Mouse (Mus musculus): ENCODE results near the gene Rbm4b. TPM values are rescaled to one million over a fixed set of nuclear protein-coding genes. Genes with fewer than 3 reads are reported as not detected.

Rbm4b gene
- 0.94 and 2.1 TPM in 2 replicates for polyA plus RNA-seq (2012; ENCODE audit: insufficient read depth, low replicate concordance)

- Histone ChIP-seq H3K4me1 (peaks cover 43% of the 10 kb centered on the region), H3K27me3 (replicated peaks) (peaks cover 13% of the 10 kb centered on the region), H3K4me3 (replicated peaks) (peak within 1 kb of the TSS; percentile 94), H3K9me3 (no peaks in the 10 kb centered on the region), H3K36me3 (replicated peaks; ENCODE audit: low read length) (peaks cover 23% of the 10 kb centered on the region)
- TF ChIP-seq GATA1 (IDR thresholded peaks at IDR 0.05; ENCODE audit: borderline replicate concordance, low read length) (no peak), FLI1 (IDR thresholded peaks at IDR 0.05; ENCODE audit: low read length) (no peak)
Observed at GRCm38 (mm10) chr19:4756193-4756911, at the start of gene Rbm4b. Gene Rbm4b (plus strand): TSS chr19:4756497.

GRCm38 (mm10) chr19:4708765-4709164, 47.5 kb upstream of the Rbm4b start:
- Histone ChIP-seq H3K9me3 (no peaks in the 10 kb centered on the region), H3K36me3 (replicated peaks; ENCODE audit: low read length) (no peaks in the 10 kb centered on the region), H3K27me3 (replicated peaks) (peaks cover 81% of the 10 kb centered on the region), H3K4me1 (peaks cover 22% of the 10 kb centered on the region), H3K4me3 (replicated peaks) (no peak overlapping the region)
- TF ChIP-seq FLI1 (IDR thresholded peaks at IDR 0.05; ENCODE audit: low read length) (no peak), GATA1 (IDR thresholded peaks at IDR 0.05; ENCODE audit: borderline replicate concordance, low read length) (no peak)

DNA sequence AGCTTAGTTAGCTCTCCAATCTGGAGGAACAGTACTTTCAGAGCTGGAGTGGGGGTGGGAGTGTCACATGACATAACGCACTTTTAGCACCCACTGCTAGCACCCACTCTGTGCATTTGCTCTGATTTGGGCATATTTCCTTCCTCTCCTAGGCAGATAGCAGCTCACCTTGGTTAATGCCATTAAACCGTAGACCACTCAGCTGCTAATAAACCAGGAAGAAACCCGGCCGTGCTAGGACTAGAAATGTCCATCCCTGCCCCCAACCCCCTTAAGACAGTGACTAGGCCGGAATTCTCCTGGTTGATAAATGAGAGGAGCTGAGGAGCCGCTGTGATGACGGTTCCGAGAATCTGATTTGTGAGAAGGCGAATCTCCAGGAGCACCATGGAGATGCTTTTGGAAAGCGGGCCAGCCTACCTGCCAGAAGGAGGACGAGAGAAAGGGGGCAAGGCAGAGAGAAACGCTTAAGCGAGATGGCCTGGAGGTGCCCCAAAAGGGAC, 45.1 kb upstream of the Rbm4b start, which contains the start of gene Sptbn2:
TSS of gene Sptbn2 (plus strand) at position 70 of the 503 bp plus-strand sequence.
- TF ChIP-seq FLI1 (IDR thresholded peaks at IDR 0.05; ENCODE audit: low read length) (no peak), GATA1 (IDR thresholded peaks at IDR 0.05; ENCODE audit: borderline replicate concordance, low read length) (no peak)
- peak within 1 kb of the TSS; percentile 84 for H3K4me3 ChIP-seq (replicated peaks)
- peaks cover 22% of the 10 kb centered on the region for H3K4me1 ChIP-seq
- H3K27me3 ChIP-seq (replicated peaks): peaks cover 83% of the 10 kb centered on the region
- H3K36me3 ChIP-seq (replicated peaks; ENCODE audit: low read length): no peaks in the 10 kb centered on the region
- H3K9me3 ChIP-seq: no peaks in the 10 kb centered on the region

DNA sequence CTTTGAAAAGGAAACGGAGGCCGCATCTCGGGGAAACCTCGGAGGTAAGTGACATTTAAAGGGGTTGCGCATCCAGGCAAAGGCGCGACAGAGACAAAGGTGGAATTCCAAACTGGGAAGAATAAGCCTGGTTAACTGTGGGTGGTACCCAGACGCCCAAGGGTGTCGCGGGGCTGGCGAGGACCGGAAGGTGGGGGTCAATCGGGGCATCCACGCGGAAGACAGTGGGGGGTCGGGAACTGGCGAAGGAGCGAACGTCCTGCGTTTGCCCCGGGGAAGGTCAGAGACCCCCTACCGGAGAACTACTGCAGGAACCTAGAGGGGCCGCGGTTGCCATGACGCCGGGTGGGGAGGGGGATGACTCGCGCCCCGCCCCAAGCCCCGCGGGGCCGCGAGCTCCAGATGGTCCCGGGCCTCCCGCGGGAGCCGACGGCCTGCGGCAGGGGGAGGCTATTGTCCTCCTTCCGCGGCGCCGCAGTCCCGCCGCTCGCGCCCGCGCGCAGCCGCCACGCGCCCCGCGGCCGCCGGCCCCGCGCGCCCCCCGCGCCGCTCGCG, 44.6 kb upstream of the Rbm4b start:
- peaks cover 22% of the 10 kb centered on the region for H3K4me1 ChIP-seq
- H3K9me3 ChIP-seq: no peaks in the 10 kb centered on the region
- H3K36me3 ChIP-seq (replicated peaks; ENCODE audit: low read length): no peaks in the 10 kb centered on the region
- H3K27me3 ChIP-seq (replicated peaks): peaks cover 83% of the 10 kb centered on the region
- peak overlapping the region; percentile 84 for H3K4me3 ChIP-seq (replicated peaks)
- TF ChIP-seq GATA1 (IDR thresholded peaks at IDR 0.05; ENCODE audit: borderline replicate concordance, low read length) (no peak), FLI1 (IDR thresholded peaks at IDR 0.05; ENCODE audit: low read length) (no peak)

DNA sequence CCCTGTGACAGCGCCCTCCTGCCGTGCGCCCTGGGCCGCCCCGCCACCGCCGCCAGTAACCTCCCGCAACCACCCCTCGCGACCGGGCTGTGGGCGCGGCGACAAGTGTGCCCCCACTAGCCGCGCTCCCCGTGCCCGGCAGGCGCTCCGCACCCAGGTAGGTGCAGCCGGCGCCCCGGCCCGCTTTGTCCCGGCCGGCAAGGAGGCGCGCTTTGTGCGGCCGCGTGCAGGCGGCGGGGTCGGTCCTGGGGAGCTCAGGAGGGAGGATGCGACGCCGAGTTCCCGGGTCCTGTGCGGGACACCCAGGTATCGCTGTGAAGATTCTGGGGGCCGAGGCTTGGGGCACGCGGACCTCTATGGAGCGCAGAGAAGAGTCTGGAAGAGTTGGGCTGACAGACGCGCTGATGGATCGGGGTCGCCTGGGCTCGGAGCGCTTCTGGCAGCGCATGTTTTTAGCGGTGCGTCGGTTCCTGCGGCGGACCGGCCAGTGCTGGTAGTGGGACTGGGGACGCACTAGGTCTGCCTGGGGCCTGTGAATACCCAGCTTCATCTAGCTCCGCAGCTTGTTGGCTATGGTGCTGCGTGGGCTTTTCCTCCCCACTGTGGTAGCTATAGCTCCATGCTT, 44.0 kb upstream of the Rbm4b start:
- TF ChIP-seq FLI1 (IDR thresholded peaks at IDR 0.05; ENCODE audit: low read length): no peak
- no peak for TF ChIP-seq GATA1 (IDR thresholded peaks at IDR 0.05; ENCODE audit: borderline replicate concordance, low read length)
- Histone ChIP-seq H3K4me3 (replicated peaks) (peak overlapping the region; percentile 84), H3K9me3 (no peaks in the 10 kb centered on the region), H3K4me1 (peaks cover 25% of the 10 kb centered on the region), H3K36me3 (replicated peaks; ENCODE audit: low read length) (no peaks in the 10 kb centered on the region), H3K27me3 (replicated peaks) (peaks cover 83% of the 10 kb centered on the region)

DNA sequence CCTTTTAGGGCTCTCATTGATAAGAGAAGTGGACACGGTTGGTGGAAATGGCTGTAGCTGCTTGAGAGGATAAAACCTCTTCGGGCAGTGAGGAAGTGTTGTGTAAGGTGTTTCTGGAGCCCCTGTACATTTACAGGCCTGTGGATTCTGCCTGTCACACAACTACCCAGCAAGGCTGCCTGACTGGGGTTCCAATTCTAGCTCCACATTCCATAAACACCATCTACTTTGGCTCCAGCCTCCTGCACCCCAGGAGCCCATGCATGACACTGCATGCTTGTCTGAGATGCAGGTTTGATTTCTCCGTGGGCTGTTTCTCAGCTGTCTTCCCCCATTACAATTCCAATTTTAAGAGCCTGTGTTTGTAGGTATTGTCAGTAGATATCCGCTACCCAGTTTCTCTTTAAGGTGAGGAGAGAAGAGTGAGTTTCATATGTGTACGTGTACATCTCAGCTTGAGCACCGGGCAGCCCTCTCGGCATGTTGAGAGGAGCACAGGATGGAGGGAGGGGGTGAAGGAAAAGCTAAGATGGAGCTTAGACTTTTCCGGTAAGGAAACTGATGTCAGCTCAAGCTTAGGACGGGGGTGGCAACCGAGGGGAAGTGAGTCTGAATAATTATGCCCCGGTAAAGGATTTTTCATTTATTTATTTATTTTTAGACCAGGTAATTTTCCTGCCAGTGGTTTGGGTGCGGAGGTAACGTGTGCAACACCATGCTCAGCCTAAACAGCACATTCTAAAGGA, 43.3 kb upstream of the Rbm4b start:
- H3K27me3 ChIP-seq (replicated peaks): peaks cover 86% of the 10 kb centered on the region
- peak overlapping the region; percentile 84 for H3K4me3 ChIP-seq (replicated peaks)
- no peak for TF ChIP-seq GATA1 (IDR thresholded peaks at IDR 0.05; ENCODE audit: borderline replicate concordance, low read length)
- no peak for TF ChIP-seq FLI1 (IDR thresholded peaks at IDR 0.05; ENCODE audit: low read length)

GRCm38 (mm10) chr19:4713886-4714285, 42.4 kb upstream of the Rbm4b start:
- TF ChIP-seq FLI1 (IDR thresholded peaks at IDR 0.05; ENCODE audit: low read length) (no peak), GATA1 (IDR thresholded peaks at IDR 0.05; ENCODE audit: borderline replicate concordance, low read length) (no peak)
- Histone ChIP-seq H3K36me3 (replicated peaks; ENCODE audit: low read length) (no peaks in the 10 kb centered on the region), H3K4me1 (peaks cover 38% of the 10 kb centered on the region), H3K4me3 (replicated peaks) (no peak overlapping the region), H3K27me3 (replicated peaks) (peaks cover 83% of the 10 kb centered on the region), H3K9me3 (no peaks in the 10 kb centered on the region)

More for the DNA sequence above, 43.3 kb upstream of the Rbm4b start:
- Histone ChIP-seq H3K9me3 (no peaks in the 10 kb centered on the region), H3K4me1 (peaks cover 28% of the 10 kb centered on the region), H3K36me3 (replicated peaks; ENCODE audit: low read length) (no peaks in the 10 kb centered on the region)

DNA sequence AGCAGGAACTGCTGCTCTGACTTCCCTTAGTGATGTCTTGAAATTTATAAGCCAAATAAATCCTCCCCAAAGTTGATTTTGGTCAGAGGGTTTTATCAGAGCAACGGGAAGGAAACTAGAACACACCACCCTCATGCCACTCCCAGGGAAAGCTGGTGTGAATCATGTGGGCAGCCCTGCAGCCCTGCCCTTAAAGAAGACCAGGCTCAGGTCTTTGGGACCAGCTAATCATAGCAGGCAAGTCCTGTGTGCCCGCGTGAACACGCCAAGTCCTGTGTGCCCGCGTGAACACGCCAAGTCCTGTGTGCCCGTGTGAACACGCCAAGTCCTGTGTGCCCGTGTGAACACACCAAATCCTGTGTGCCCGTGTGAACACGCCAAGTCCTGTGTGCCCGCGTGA, 39.5 kb upstream of the Rbm4b start:
- peaks cover 35% of the 10 kb centered on the region for H3K4me1 ChIP-seq
- no peaks in the 10 kb centered on the region for H3K9me3 ChIP-seq
- TF ChIP-seq GATA1 (IDR thresholded peaks at IDR 0.05; ENCODE audit: borderline replicate concordance, low read length) (no peak), FLI1 (IDR thresholded peaks at IDR 0.05; ENCODE audit: low read length) (no peak)
- no peaks in the 10 kb centered on the region for H3K36me3 ChIP-seq (replicated peaks; ENCODE audit: low read length)
- no peak overlapping the region for H3K4me3 ChIP-seq (replicated peaks)
- peaks cover 83% of the 10 kb centered on the region for H3K27me3 ChIP-seq (replicated peaks)

DNA sequence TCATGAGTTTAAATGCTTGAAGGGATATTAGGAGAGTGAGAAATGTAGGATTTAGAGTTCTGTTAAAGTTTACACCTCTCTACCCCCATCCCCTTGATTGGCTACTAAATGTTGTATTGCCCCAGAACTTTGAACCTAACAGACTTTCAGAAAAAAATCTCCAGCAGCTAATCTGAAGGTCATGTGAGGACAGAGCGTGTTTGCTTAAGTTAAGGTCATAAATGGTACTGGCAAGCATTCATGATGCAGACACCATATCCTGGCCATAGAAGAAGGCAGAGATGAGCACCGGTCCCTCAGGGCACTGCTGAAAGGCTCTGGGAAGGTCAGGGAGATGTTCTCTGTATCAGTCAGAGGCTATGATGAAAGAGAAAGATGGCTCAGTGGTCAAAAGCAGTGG, 39.0 kb upstream of the Rbm4b start:
- TF ChIP-seq GATA1 (IDR thresholded peaks at IDR 0.05; ENCODE audit: borderline replicate concordance, low read length): no peak
- no peak for TF ChIP-seq FLI1 (IDR thresholded peaks at IDR 0.05; ENCODE audit: low read length)
- Histone ChIP-seq H3K27me3 (replicated peaks) (peaks cover 83% of the 10 kb centered on the region), H3K4me3 (replicated peaks) (no peak overlapping the region), H3K36me3 (replicated peaks; ENCODE audit: low read length) (no peaks in the 10 kb centered on the region), H3K4me1 (peaks cover 30% of the 10 kb centered on the region), H3K9me3 (no peaks in the 10 kb centered on the region)
